Mouse (Mus musculus) layer of hippocampus, adult 9-11 months (tissue): Measurements from ENCODE around the gene Eng.

Source experiments
- DNase-seq: peaks from one replicate; pipeline ENCODE4 v3.0.0; 2022

The Eng gene

GRCm38 (mm10) chr2:32645647-32646046, 748 bp upstream of the Eng start:
- DNase-seq: no peak

DNA sequence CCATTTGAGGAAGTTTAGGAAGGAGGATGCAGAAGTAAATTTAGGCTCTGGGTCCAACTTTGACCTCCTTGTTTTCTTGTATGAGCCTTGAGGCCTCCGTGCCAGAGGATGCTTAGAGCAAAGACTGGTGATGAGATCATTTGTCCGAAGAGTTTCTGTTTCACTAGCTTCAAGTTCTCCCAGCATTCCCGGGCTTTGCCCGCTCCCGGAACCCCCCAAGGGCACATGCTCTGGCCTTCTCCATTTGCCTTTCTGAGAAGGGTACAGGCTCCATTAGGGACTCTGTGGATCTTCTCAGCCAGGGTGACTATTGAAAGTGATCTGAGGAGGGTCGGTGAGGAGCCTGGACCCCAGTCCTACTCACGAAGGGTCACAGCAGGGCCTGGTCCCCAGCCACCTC, 971 bp downstream of the Eng start:
- no peak for DNase-seq

- DNase-seq: no peak
Observed at GRCm38 (mm10) chr2:32653764-32654163, 7.4 kb downstream of the Eng start.

DNA sequence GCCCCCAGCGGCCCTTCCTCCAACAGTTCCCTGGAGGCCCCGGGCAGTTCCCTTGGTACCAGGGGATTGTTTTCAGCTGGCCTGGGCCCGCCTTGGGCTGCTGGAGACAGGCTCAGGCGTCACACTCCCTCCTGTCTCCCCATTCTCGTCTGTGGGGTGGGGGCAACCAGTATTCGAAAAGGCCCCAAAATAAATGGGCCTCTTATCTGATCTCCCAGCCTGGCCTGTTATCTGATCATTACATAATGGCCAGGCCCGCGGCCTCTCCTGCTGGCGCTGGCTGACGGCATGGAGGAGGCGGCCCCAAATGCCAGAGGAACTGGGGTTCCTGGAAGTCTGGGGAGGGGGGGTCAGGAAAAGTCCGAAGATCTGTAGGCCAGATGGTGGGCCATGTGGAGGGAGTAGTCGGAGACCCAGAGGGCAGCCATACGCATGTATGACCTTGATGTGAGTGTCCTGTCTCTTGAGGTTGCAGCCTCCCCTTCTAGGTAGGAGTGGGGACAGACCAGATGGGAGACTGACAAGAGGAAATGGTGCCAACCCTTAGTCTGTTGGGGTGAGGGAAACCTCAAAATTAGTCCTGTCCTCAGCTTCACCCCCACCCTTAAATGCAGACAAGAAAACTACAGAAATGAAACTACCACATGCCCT, 8.5 kb downstream of the Eng start:
- no peak for DNase-seq

DNA sequence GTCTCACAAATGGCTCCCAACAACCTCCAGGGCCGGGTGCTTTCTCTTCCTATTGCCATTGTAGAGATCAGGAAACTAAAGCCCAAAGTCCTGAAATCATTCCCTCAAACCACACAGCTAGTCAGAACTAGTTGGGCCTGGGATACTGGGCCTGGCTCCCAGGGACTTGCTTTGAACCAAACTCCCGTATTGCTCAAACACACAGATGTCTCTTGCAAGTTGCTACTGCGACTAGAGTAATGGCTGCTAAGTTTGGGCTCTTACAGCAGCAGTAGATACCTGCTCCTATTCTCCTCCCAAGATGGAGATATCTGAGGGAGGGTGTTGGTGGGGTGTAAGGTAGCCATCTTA, 9.0 kb downstream of the Eng start:
- DNase-seq: no peak

DNA sequence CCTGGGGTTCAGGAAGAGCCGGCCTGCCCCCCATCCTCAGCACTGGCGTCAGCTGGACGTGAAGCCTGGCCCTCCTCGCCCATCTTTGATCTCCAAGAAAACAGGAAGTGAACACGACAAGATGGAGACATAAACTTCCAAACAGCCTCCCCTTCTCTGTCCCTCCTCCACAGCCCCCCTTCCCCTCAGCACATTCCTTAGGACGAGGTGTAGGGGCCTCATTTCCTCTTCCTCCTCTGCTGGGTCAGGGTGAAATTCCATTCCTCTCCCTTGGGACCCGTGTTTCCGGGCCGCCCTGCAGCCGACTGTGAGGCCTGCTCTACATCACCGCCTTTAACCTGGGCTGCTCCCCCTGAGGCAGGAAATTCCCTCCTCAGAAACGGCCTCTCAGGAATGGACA, 9.4 kb downstream of the Eng start:
- no peak for DNase-seq

DNA sequence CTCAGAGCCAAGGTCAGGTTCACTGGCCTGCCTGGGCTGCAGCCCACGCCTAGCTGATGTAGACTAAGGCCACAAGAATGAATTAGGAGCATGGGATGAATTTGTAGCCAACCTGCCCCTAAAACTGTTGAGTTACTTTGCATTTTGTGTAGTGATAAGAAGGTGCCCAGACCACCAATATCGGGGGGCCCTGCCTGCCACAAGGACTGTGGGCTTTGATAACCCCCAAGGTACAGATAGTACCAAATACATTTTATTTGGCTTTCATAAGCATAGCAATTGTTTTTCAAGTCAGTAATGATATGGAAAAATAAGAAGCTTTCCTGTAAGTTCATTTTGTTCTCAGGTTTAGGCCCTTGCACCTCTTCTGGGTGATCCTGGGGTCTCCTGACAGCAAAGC, 12.5 kb downstream of the Eng start:
- DNase-seq: no peak

DNA sequence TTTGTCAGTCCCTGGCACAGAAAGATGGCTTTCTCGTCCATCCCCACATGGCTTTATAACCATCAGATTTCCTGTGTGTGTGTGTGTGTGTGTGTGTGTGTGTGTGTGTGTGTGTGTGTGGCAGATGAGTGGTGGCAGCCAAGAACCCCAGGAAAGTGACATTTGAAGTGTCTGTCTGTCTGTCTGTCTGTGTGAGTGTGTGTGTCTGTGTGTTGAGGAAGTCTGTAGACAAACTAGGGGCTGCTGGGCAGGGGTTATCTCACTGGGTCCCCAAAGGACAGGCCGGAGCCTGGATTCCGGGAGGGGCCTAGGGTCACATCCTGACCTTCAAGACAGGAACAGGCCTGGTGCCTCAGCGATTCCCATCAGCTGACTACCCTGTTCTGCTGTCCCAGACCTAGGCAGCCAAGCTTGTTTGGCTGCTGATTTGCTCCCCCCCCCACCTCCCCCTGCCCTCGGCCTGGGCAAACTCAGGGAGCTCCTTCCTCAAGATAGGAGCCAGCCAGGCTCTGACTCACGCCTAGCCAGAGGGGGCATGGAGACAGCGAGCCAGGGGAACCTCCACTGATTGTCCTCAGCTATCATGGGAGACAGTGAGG, 15.2 kb downstream of the Eng start:
- DNase-seq: no peak

GRCm38 (mm10) chr2:32662291-32662690, 15.9 kb downstream of the Eng start:
- no peak for DNase-seq

DNA sequence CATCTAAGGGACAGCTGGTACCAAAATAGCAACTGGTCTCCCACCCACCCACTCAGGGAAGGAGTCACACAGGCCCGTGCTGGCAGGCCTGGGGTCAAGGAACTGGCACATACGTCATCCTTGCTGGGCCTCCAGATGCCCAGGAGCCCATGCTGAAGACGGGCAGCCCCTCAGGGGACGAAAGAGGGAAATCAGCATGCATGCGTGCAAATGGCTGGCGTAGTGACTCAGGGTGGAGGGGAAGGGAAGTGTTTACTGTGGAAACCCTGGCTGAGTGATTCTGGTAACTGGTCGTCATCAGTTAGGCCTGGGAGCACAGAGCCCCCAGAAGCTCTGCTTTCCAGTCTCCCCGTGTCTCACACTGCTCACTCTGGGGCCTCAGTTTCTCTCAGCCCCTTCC, 18.9 kb downstream of the Eng start:
- DNase-seq: no peak

DNA sequence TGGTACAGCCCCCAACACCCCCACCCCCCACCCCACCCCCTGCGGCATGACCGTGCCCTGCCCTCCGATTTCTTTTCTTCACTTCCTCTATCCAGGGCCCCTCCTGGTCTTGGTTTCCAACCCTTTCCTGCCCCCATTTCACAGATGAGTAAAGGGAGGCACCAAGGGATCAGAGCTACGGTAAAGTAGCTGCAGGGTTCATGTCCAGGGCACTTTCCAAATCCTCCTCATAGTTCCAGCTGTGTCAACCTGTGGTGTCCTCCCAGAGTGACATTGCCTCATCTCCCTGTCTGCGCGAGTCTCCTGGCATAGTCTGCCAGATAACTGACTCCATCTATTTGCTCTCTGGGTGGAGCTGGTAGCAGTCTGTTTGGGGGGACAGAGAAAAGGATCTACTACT, 19.5 kb downstream of the Eng start:
- no peak for DNase-seq

DNA sequence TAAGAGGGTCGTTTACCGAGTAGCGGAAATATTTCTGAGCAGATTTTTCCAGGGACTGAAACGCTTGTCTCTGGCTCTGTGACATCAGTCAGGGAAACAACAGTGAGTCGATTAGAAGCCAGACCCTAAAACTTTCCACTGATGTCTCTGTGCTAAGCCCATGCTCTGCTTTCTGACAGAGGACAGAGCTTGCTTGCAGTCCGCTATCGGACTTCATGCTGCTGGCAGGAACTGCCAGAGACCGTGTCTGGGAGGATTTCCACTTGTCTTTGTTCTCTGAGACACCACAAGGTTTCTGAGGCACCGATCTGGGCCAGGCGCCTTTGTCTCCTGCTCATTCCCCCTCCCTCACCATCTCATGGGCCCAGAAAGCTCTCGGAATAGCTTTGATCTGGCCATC, 21.4 kb downstream of the Eng start:
- DNase-seq: no peak

DNA sequence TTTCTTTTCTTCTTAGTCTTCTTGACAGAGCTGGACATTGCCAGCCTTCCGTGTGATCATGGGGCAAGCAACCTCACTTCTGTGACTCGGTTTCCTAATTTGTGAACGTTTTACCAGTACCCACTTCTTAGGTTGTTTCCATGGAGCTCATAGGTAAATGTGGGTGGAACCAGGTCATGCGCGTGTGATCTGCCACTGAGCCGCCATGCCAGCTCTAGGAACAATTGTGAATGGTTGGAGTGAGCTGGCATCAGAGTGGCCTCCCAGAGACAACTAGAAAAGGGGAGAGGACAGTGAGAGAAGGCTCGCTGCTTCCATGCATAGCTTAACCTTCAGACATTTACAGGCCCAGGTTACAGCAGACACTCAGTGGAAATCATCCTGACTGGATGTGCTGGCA, 21.8 kb downstream of the Eng start:
- DNase-seq: no peak

DNA sequence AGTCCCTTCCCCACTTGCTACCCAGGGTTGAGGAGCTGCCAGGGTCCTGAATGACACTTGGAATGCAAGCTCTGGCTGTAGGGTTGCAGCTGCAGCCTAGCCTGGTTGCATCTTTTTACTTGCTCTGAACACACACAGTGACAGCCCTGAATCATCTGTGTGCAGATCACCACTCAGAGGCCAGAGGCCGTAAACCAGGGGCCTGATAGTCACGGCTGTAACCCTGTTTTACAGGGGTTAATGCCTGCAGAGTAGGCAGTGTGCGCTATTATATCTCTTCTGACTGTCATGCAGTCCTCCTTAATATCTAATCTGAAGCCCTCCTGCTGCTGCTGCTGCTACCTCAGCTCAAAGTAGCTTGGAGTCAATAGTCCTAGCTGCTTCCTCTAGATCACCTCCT, 23.5 kb downstream of the Eng start:
- DNase-seq: no peak

DNA sequence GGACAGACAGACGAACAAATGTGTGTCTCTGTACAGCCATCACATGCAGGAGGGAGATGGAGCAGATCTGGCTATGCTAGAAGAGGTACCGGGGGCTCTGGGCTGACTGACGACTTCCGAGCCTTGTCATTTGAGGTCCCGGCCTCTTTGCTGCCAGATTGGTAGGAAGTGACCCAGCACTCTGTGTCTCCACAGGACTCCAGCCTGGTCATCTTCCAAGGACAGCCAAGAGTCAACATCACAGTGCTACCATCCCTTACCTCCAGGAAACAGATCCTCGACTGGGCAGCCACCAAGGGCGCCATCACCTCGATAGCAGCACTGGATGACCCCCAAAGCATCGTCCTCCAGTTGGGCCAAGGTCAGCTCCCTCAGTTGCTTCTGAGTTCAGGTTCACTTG, 24.8 kb downstream of the Eng start:
- DNase-seq: no peak

- no peak for DNase-seq
Observed at GRCm38 (mm10) chr2:32671907-32672595, 25.7 kb downstream of the Eng start.

GRCm38 (mm10) chr2:32673176-32673917, 27.0 kb downstream of the Eng start:
- no peak for DNase-seq

DNA sequence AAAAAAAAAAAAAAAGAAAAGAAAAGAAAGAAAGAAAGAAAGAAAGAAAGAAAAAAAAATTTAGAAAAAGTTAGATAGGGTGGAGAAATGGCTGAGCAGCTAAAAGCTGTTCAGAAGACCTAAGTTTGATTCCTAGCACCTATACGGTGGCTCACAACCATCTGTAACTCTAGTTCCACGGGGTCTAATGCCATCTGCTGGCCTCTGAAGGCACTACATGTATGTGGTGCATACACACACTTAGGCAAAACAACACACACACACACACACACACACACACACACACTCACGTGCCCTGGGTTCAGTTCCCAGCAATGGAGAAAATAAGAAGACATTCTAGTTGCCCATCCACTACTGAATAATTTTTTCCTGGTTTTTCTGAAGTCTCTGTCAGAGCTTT, 30.4 kb downstream of the Eng start:
- DNase-seq: no peak

DNA sequence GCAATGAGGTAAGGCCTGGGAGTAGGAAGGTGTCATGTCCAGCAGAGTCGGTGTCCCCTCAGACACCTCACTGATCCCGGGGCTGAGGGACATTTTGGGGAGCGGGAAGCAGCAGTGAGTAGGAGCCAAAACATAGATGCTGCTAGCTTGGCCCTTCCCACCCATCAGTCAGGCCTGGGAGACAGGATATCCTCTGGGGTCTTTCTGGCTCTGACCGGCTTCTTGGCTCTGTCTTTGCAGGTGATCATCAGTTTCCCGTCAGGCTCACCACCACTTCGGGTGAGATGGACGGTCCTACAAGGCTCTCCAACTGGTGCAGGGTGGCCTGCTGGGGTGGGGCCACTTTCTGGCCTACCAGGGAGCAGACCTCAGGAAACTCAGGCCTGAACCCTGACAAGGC, 31.3 kb downstream of the Eng start:
- DNase-seq: no peak

DNA sequence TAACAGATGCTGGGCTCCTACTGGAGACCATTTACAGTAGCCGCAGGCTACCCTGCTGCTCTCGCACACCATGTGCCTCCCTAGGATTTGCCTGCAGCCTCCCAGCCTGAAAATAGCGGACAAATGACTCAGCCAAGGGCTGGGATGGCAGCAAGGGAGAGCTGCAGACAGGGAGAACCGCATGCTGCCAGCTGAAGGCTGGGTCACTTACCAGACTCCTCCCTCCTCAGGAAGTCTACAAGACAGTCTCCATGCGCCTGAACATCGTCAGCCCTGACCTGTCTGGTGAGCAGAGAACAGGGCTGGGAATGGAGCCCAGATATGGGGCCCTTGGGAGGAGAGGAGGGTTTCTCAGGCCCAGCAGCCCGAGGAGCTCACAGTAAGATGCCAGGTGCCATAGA, 33.7 kb downstream of the Eng start:
- no peak for DNase-seq

DNA sequence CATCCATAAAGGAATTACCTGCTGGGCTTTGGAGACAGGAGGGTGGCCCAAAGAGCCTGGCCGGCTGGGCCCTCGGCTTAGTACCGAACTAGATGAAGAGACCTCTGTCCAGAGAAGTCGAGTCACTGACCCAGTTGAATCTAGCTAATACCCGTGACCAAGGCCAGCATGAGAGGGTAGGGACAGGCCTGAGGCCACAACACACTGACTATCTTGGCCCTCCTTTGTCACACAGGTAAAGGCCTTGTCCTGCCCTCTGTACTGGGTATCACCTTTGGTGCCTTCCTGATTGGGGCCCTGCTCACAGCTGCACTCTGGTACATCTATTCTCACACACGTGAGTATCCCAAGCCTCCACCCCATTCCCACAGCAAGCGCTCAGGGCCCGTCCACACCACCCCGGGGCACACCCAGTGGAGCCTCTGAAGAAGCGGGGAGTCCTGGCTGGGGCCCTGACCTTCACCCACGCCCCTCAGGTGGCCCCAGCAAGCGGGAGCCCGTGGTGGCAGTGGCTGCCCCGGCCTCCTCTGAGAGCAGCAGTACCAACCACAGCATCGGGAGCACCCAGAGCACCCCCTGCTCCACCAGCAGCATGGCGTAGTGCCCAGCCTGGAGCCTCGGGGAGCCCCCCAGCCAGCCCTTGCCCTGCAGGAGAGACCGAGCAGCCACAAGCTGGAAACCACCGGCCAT, 34.7 kb downstream of the Eng start:
- DNase-seq: no peak

- no peak for DNase-seq
Observed at GRCm38 (mm10) chr2:32681754-32682153, 35.4 kb downstream of the Eng start.

DNA sequence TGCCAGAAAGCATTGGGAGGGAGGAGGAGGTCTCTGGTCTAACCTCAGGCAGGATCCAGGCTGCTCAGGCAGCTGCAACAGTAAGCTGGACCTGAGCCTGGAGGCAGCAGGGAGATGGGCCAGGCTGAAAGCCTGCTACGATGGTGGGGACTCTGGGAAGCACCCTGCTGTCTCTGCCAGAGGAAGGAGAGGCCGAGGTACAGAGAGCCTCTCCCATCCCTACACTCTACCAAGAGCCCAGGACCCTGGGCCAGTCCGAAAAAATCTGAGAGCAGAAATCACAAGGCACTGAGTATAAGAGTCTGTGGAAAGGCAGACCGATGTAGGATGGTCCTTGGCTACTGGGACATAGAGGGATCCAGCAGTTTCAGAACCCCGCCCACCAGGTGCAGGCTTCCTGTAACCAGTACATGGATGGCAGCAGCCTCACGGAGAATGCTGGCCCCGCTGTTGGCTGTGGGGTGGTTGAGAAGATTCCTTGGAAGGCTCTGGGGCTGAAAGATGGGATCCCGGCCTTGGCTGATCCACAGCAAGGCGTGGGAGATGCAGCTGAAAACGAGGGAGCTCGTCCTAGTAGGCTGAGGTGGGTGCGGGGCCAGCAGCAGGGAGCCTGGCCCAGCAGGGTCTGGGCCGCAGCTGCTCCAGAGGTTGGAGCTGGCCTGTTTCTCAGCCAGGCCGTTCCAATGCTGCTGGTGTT, 36.5 kb downstream of the Eng start:
- DNase-seq: no peak
